Mouse (Mus musculus) limb, embryonic 14.5 days (tissue): Measurements from ENCODE around the gene Txn1. TPM values are rescaled to one million over a fixed set of nuclear protein-coding genes. Genes with fewer than 3 reads are reported as not detected.

Experiments used
- ATAC-seq: fragments of 200-750 bp; cut with Nextera tagmentation; 2 replicates; pipeline ENCODE4 v1.8.0; 2017; ENCODE audit warnings: low read depth, moderate number of reproducible peaks, moderate TSS enrichment; ENCODE audit not compliant: low FRiP score
- DNase-seq: peaks from one replicate; pipeline ENCODE4 v3.0.0-alpha.2; 2015; ENCODE audit warnings: low spot score
- H3K27ac ChIP-seq: fragments of 300-500 bp; sonication (generic); replicated peaks from 2 replicates; pipeline ENCODE4 v1.5.1; 2014; ENCODE audit warnings: low read depth, mild to moderate bottlenecking, low read length, moderate library complexity, mixed read lengths
- H3K27me3 ChIP-seq: fragments of 300-500 bp; sonication (generic); 2 replicates; pipeline ENCODE4 v1.6.1; 2014; ENCODE audit warnings: low read length, mixed read lengths; ENCODE audit not compliant: control insufficient read depth, insufficient read depth
- H3K36me3 ChIP-seq: fragments of 300-500 bp; sonication (generic); 2 replicates; pipeline ENCODE4 v1.6.1; 2014; ENCODE audit warnings: mild to moderate bottlenecking, low read length, moderate library complexity, mixed read lengths; ENCODE audit not compliant: control insufficient read depth, insufficient read depth
- H3K4me1 ChIP-seq: fragments of 300-500 bp; sonication (generic); 2 replicates; pipeline ENCODE4 v1.6.1; 2014; ENCODE audit warnings: antibody characterized with exemption, low read length, mixed read lengths; ENCODE audit not compliant: control insufficient read depth, insufficient read depth
- H3K4me2 ChIP-seq: fragments of 300-500 bp; sonication (generic); replicated peaks from 2 replicates; pipeline ENCODE4 v1.6.1; 2014; ENCODE audit warnings: low read depth, mild to moderate bottlenecking, low read length, moderate library complexity; ENCODE audit not compliant: severe bottlenecking
- H3K4me3 ChIP-seq: fragments of 300-500 bp; sonication (generic); replicated peaks from 2 replicates; pipeline ENCODE4 v1.5.1; 2014; ENCODE audit warnings: low read length
- H3K9ac ChIP-seq: fragments of 300-500 bp; sonication (generic); 2 replicates; pipeline ENCODE4 v1.6.1; 2014; ENCODE audit warnings: mild to moderate bottlenecking, low read depth, low read length, moderate library complexity; ENCODE audit not compliant: severe bottlenecking
- H3K9me3 ChIP-seq: fragments of 300-500 bp; sonication (generic); 2 replicates; pipeline ENCODE4 v1.6.1; 2016; ENCODE audit warnings: low read length; ENCODE audit not compliant: control insufficient read depth
- POLR2A ChIP-seq: fragments of 200-500 bp; IDR thresholded peaks from 2 replicates; pipeline ENCODE4 v1.8.0; 2012; ENCODE audit warnings: inconsistent platforms, mild to moderate bottlenecking, moderate library complexity, borderline replicate concordance; ENCODE audit not compliant: insufficient read depth, insufficient read length; ENCODE audit errors: extremely low read depth
- WGBS: fragments of 180-500 bp; shearing (Covaris S2); extraction: QIAGEN DNeasy Blood & Tissue Kit; methylation state at CpG from one replicate; pipeline ENCODE4 v1.1.7; 2014; 5-methylcytosine and 5-hydroxymethylcytosine counted together
- polyA plus RNA-seq, 2 experiments: library from polyadenylated mRNA; depleted of rRNA in 1 of 2; stranded (reverse) in 1 of 2; unstranded in 1 of 2; fragments of >200 nt; fragmentation: Nextera tagmentation in 1 of 2; extraction: Ambion mirVana in 1 of 2; gene quantifications; 2 replicates each; pipeline versions ENCODE4 v1.2.1 to v1.2.3; 2012 to 2014

Gene Txn1
- polyA plus RNA-seq, 2 experiments = 292 to 378 TPM

DNA sequence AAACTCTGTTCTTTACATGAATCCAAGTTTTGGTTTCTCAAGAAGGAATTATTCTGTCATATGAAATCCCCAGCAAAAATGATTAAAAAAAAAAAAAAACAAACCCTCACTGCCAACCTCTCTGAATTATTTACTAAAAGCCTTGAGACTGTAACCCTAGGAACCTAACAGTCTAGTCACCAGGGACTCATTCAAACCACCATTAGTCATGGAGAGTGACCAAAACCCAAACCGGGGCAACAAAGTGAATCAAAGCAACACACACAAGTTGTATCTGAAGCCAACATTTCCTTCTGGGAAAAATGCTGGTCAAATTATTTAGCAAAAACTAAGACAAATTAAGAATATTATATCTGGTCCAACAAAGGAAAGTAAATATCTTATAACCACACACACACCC is 3.3 kb downstream of the Txn1 start:
- no peak for DNase-seq
- no peak overlapping the region for H3K9ac ChIP-seq
- 0 out of 2 replicates have a peak, but pooled peaks cover 9% of the 10 kb centered on the region for H3K9me3 ChIP-seq
- no peaks in the 10 kb centered on the region for H3K27me3 ChIP-seq
- no peak overlapping the region for H3K4me2 ChIP-seq
- no peak for TF ChIP-seq POLR2A
- WGBS = 86% methylated on average over 1 of the region's 1 CpGs
- no peak for ATAC-seq
- H3K36me3 ChIP-seq = peaks cover 42% of the 10 kb centered on the region
- H3K27ac ChIP-seq = no peak overlapping the region
- H3K4me1 ChIP-seq = peaks cover 23% of the 10 kb centered on the region
- H3K4me3 ChIP-seq = no peak overlapping the region

DNA sequence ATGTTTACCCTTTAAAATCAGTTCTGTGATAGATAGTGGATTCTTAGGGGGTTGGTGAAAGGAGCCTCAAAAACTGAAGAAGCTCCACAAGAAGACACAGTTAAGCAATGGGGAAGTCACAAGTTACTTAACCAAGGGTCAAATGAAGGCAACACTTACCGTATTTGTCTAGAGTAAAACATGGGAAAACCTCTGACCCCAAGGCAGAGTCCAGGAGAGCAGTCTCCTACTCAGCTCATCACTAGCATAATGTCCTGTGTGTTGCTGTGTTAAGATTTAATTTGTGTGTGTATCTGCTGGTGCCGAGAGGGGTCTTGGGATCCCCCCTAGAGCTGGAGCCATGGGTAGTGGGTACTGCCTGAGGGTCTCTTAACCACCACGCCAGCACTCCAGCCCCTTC is 3.8 kb downstream of the Txn1 start:
- TF ChIP-seq POLR2A = no peak
- peaks cover 47% of the 10 kb centered on the region for H3K36me3 ChIP-seq
- WGBS = 96% methylated on average over 3 of the region's 3 CpGs
- DNase-seq (no peak), ATAC-seq (no peak)
- H3K9me3 ChIP-seq = 0 out of 2 replicates have a peak, but pooled peaks cover 9% of the 10 kb centered on the region
- H3K27ac ChIP-seq = no peak overlapping the region
- H3K4me3 ChIP-seq = no peak overlapping the region
- no peak overlapping the region for H3K9ac ChIP-seq
- no peak overlapping the region for H3K4me2 ChIP-seq
- no peaks in the 10 kb centered on the region for H3K27me3 ChIP-seq
- H3K4me1 ChIP-seq = peaks cover 21% of the 10 kb centered on the region

DNA sequence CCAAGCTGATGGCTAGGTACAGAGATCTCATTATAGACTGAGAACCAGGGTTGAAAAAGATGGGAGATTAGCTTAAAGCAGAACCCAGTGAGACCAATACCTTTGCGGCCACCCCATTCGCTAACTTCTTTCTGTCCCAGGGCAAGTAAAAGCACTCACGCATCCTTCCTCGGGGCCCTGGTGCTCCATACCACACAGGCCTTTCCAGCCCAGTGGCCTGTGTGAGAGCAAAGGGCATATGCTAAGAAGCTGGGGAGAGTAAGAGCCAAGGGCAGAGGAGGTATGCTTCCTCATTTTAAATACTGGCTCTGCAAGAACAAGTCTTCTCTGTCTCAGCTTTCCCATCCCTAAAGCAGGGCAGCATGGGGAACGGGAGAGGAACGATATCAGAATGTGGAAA is 6.3 kb downstream of the Txn1 start:
- 92% methylated on average over 6 of the region's 6 CpGs for WGBS

GRCm38 (mm10) chr4:57947476-57947875 is 8.7 kb downstream of the Txn1 start:
- no peak for ATAC-seq
- 0 out of 2 replicates have a peak, but pooled peaks cover 9% of the 10 kb centered on the region for H3K9me3 ChIP-seq
- DNase-seq = no peak
- WGBS = 90% methylated on average over 4 of the region's 4 CpGs
- no peak overlapping the region for H3K4me2 ChIP-seq
- H3K9ac ChIP-seq = 0 out of 2 replicates have a peak overlapping the region, but pooled peaks have one; percentile 0
- no peak overlapping the region for H3K4me3 ChIP-seq
- TF ChIP-seq POLR2A = no peak
- peaks cover 89% of the 10 kb centered on the region for H3K36me3 ChIP-seq
- no peak overlapping the region for H3K27ac ChIP-seq
- H3K27me3 ChIP-seq = no peaks in the 10 kb centered on the region
- no peaks in the 10 kb centered on the region for H3K4me1 ChIP-seq

More for the DNA sequence above, 6.3 kb downstream of the Txn1 start:
- Histone ChIP-seq H3K9me3 (0 out of 2 replicates have a peak, but pooled peaks cover 9% of the 10 kb centered on the region), H3K9ac (no peak overlapping the region), H3K27ac (no peak overlapping the region), H3K27me3 (no peaks in the 10 kb centered on the region), H3K36me3 (peaks cover 71% of the 10 kb centered on the region), H3K4me2 (no peak overlapping the region), H3K4me1 (peaks cover 10% of the 10 kb centered on the region), H3K4me3 (no peak overlapping the region)
- ATAC-seq (no peak), DNase-seq (no peak)
- no peak for TF ChIP-seq POLR2A

DNA sequence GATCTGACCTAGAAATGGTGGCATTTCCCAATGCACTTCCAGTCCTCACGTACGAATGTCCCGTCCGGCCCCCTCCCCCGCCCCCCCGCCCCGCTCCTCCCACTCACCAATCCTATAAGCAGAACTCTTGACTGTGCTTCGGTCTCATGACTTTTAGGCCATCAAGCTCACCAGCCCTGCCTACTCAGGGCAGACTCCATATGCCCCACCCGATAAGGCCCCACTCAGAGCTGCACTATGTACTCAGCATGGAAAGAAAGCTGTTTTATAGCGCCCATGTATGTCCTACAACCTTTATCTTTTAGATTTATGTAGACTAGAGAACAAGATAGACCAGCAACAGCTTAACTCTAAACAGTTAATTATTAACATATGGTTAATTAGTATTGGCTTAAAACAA is 9.2 kb downstream of the Txn1 start:
- no peak for ATAC-seq

GRCm38 (mm10) chr4:57942892-57943291 is 13.3 kb downstream of the Txn1 start:
- no peak for TF ChIP-seq POLR2A
- ATAC-seq = no peak

More for the DNA sequence above, 9.2 kb downstream of the Txn1 start:
- no peak overlapping the region for H3K9ac ChIP-seq
- no peak for DNase-seq
- H3K36me3 ChIP-seq = peaks cover 88% of the 10 kb centered on the region
- no peaks in the 10 kb centered on the region for H3K27me3 ChIP-seq
- 72% methylated on average over 10 of the region's 10 CpGs for WGBS
- no peaks in the 10 kb centered on the region for H3K4me1 ChIP-seq
- no peak overlapping the region for H3K4me2 ChIP-seq
- H3K9me3 ChIP-seq = 0 out of 2 replicates have a peak, but pooled peaks cover 9% of the 10 kb centered on the region
- no peak for TF ChIP-seq POLR2A
- H3K27ac ChIP-seq = no peak overlapping the region
- H3K4me3 ChIP-seq = no peak overlapping the region

More at GRCm38 (mm10) chr4:57942892-57943291, 13.3 kb downstream of the Txn1 start:
- H3K27ac ChIP-seq = no peak overlapping the region
- H3K4me1 ChIP-seq = no peaks in the 10 kb centered on the region
- peaks cover 47% of the 10 kb centered on the region for H3K36me3 ChIP-seq
- DNase-seq = no peak
- no peaks in the 10 kb centered on the region for H3K27me3 ChIP-seq
- 91% methylated on average over 2 of the region's 2 CpGs for WGBS
- H3K9me3 ChIP-seq = no peaks in the 10 kb centered on the region
- H3K4me3 ChIP-seq = no peak overlapping the region
- no peak overlapping the region for H3K9ac ChIP-seq
- no peak overlapping the region for H3K4me2 ChIP-seq
